Mouse (Mus musculus) forebrain, embryonic 11.5 days (tissue): ENCODE measurements at regions not wholly inside any gene's neighbourhood (a gene's known extent, or its start where the extent isn't known, plus 50 kb on each side); places are given as distances from the start of the nearest gene placed in this dataset.

Experiments
- ATAC-seq: fragments of 200-750 bp; cut with Nextera tagmentation; replicated peaks from 2 replicates; pipeline ENCODE4 v1.8.0; 2017; ENCODE audit warnings: moderate TSS enrichment; ENCODE audit not compliant: low FRiP score
- DNase-seq: peaks from one replicate; pipeline ENCODE4 v3.0.0-alpha.2; 2017; ENCODE audit warnings: low spot score
- H3K27ac ChIP-seq: fragments of 300-500 bp; sonication (generic); 2 replicates; pipeline ENCODE4 v1.5.1; 2014; ENCODE audit warnings: low read depth, low read length
- H3K27me3 ChIP-seq: fragments of 300-500 bp; sonication (generic); 2 replicates; pipeline ENCODE4 v1.6.1; 2014; ENCODE audit warnings: mild to moderate bottlenecking, low read length, mixed read lengths; ENCODE audit not compliant: control insufficient read depth, insufficient read depth
- H3K36me3 ChIP-seq: fragments of 300-500 bp; sonication (generic); 2 replicates; pipeline ENCODE4 v1.6.1; 2014; ENCODE audit warnings: mild to moderate bottlenecking, low read length, moderate library complexity, mixed read lengths; ENCODE audit not compliant: control insufficient read depth, insufficient read depth
- H3K4me1 ChIP-seq: fragments of 300-500 bp; sonication (generic); replicated peaks from 2 replicates; pipeline ENCODE4 v1.6.1; 2014; ENCODE audit warnings: low read length, mixed read lengths; ENCODE audit not compliant: control insufficient read depth, insufficient read depth
- H3K4me2 ChIP-seq: fragments of 300-500 bp; sonication (generic); 2 replicates; pipeline ENCODE4 v1.6.1; 2014; ENCODE audit warnings: low read depth, mild to moderate bottlenecking, low read length, moderate library complexity, mixed read lengths; ENCODE audit not compliant: severe bottlenecking
- H3K4me3 ChIP-seq: fragments of 300-500 bp; sonication (generic); 2 replicates; pipeline ENCODE4 v1.5.1; 2014; ENCODE audit warnings: low read depth, low read length
- H3K9ac ChIP-seq: fragments of 300-500 bp; sonication (generic); 2 replicates; pipeline ENCODE4 v1.6.1; 2014; ENCODE audit warnings: low read length
- H3K9me3 ChIP-seq: fragments of 300-500 bp; sonication (generic); 2 replicates; pipeline ENCODE4 v1.6.1; 2016; ENCODE audit warnings: low read length, mixed read lengths; ENCODE audit not compliant: control insufficient read depth
- WGBS: fragments of 180-500 bp; shearing (Covaris S2); extraction: QIAGEN DNeasy Blood & Tissue Kit; methylation state at CpG from one replicate; pipeline ENCODE4 v1.1.7; 2014; 5-methylcytosine and 5-hydroxymethylcytosine counted together

DNA sequence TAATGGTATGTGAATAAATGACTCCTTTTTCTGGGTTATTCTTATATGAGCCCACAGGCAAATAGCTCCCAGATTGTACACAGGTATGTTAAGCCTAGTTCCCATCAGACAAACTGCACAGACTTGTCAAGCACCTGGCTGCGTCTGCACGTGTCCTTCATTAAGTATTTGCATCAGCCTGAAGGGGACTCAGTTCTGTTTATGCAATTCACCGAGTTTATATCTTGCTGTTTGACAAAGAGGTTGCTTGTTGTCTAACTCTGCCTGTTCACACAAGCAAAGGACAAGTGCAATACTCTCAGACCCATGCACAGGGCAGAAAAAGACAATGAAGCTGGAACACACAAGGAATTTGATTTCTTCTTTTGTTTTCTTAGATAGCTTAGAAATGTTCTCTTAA is 215.2 kb downstream of the Arl4a start:
- 78% methylated on average over 3 of the region's 3 CpGs for WGBS
- H3K4me3 ChIP-seq: no peak overlapping the region
- no peaks in the 10 kb centered on the region for H3K36me3 ChIP-seq
- ATAC-seq (no peak), DNase-seq (no peak)
- H3K9me3 ChIP-seq: no peaks in the 10 kb centered on the region
- H3K9ac ChIP-seq: no peak overlapping the region
- no peaks in the 10 kb centered on the region for H3K27me3 ChIP-seq
- H3K4me2 ChIP-seq: no peak overlapping the region
- H3K27ac ChIP-seq: no peak overlapping the region
- no peaks in the 10 kb centered on the region for H3K4me1 ChIP-seq

- no peaks in the 10 kb centered on the region for H3K36me3 ChIP-seq
- H3K4me2 ChIP-seq: no peak overlapping the region
- H3K9me3 ChIP-seq: no peaks in the 10 kb centered on the region
- no peak overlapping the region for H3K4me3 ChIP-seq
- no peak for ATAC-seq
- WGBS: 74% methylated on average over 4 of the region's 4 CpGs
- no peak for DNase-seq
- no peak overlapping the region for H3K9ac ChIP-seq
- no peaks in the 10 kb centered on the region for H3K4me1 ChIP-seq
- no peak overlapping the region for H3K27ac ChIP-seq
- no peaks in the 10 kb centered on the region for H3K27me3 ChIP-seq
These were observed 236.3 kb downstream of the Arl4a start for GRCm38 (mm10) chr12:39801536-39801935.

GRCm38 (mm10) chr12:39797843-39798242 is 240.0 kb downstream of the Arl4a start:
- Histone ChIP-seq H3K27me3 (no peaks in the 10 kb centered on the region), H3K4me3 (no peak overlapping the region), H3K36me3 (no peaks in the 10 kb centered on the region), H3K27ac (no peak overlapping the region), H3K9ac (no peak overlapping the region), H3K4me2 (no peak overlapping the region), H3K4me1 (no peaks in the 10 kb centered on the region), H3K9me3 (no peaks in the 10 kb centered on the region)
- ATAC-seq (no peak), DNase-seq (no peak)
- 95% methylated on average over 2 of the region's 2 CpGs for WGBS

DNA sequence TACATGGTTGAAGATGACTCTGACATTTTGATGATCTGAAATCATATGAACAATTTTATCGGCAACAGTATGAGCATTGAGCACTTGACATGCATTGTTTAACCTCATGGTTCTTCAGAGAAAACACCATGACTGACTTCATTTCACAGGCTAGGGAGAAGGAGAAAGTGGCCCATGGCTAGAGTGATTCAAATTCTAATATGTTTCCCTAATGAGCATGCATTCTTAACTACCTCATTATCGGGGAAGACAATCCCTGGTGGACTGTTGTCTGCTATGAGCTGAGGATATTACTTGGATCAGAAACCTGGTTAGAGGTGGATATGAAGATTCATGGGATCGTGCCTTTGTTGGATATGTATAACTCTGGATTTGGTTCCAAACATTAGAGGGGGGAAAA is 240.9 kb downstream of the Arl4a start:
- Histone ChIP-seq H3K4me2 (no peak overlapping the region), H3K27me3 (no peaks in the 10 kb centered on the region), H3K27ac (no peak overlapping the region), H3K9ac (no peak overlapping the region), H3K4me1 (no peaks in the 10 kb centered on the region), H3K4me3 (no peak overlapping the region), H3K9me3 (no peaks in the 10 kb centered on the region), H3K36me3 (no peaks in the 10 kb centered on the region)
- ATAC-seq: no peak
- DNase-seq: no peak
- 84% methylated on average over 3 of the region's 3 CpGs for WGBS

GRCm38 (mm10) chr12:39785026-39785425 is 252.8 kb downstream of the Arl4a start:
- H3K27me3 ChIP-seq: no peaks in the 10 kb centered on the region
- WGBS: 95% methylated on average over 3 of the region's 3 CpGs
- DNase-seq (no peak), ATAC-seq (no peak)
- no peaks in the 10 kb centered on the region for H3K36me3 ChIP-seq
- H3K9me3 ChIP-seq: no peaks in the 10 kb centered on the region
- no peak overlapping the region for H3K4me3 ChIP-seq
- H3K9ac ChIP-seq: no peak overlapping the region
- no peak overlapping the region for H3K4me2 ChIP-seq
- H3K27ac ChIP-seq: no peak overlapping the region
- no peaks in the 10 kb centered on the region for H3K4me1 ChIP-seq

DNA sequence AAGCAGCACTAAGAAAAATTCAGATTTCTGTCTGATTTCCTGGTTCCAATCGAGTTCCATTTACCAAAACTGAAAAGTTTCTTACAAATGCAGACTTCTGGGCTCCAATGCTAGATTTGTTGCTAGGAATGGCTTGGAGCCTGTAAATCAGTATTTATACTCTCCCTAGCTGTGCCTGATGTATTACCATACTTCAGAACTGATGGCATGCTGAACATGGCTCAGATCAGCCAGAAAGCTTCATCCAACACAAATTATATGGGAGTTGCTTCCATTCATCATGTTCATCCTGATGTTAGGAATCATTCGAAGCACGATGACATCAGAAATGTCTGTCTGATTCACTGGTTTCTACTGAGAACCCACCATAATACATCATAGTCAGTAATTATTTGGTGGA is 253.3 kb downstream of the Arl4a start:
- 93% methylated on average over 3 of the region's 3 CpGs for WGBS

GRCm38 (mm10) chr12:39776173-39776572 is 261.7 kb downstream of the Arl4a start:
- Histone ChIP-seq H3K4me1 (no peaks in the 10 kb centered on the region), H3K27ac (no peak overlapping the region), H3K9ac (no peak overlapping the region), H3K9me3 (no peaks in the 10 kb centered on the region), H3K4me2 (no peak overlapping the region), H3K27me3 (no peaks in the 10 kb centered on the region), H3K36me3 (no peaks in the 10 kb centered on the region), H3K4me3 (no peak overlapping the region)
- WGBS: 88% methylated on average over 3 of the region's 3 CpGs
- ATAC-seq: no peak
- DNase-seq: no peak

More for the DNA sequence above, 253.3 kb downstream of the Arl4a start:
- Histone ChIP-seq H3K4me1 (no peaks in the 10 kb centered on the region), H3K4me2 (no peak overlapping the region), H3K9me3 (no peaks in the 10 kb centered on the region), H3K9ac (no peak overlapping the region), H3K36me3 (no peaks in the 10 kb centered on the region), H3K27ac (no peak overlapping the region), H3K27me3 (no peaks in the 10 kb centered on the region), H3K4me3 (no peak overlapping the region)
- DNase-seq (no peak), ATAC-seq (no peak)

DNA sequence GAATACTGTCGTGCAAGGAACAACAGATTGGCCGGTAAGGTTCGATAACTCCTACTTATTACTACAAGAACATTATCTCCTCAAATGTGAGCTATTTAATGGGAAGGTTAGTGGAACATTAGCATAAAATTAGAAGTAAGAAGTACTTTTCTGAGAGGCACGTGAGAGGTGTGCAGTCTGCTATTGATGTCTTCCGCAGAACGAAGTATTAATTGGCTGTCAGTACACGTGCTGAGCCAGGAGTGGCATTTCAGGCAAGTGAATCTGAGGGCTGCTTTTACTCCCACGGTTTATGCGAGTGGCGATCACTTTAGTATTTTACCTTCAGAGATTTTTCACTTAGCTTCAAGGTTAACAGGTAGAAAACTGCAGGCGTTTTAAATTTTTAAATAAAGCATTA is 270.8 kb downstream of the Arl4a start:
- Histone ChIP-seq H3K9me3 (no peaks in the 10 kb centered on the region), H3K36me3 (no peaks in the 10 kb centered on the region), H3K27ac (no peak overlapping the region), H3K4me1 (no peaks in the 10 kb centered on the region), H3K4me2 (no peak overlapping the region), H3K9ac (no peak overlapping the region), H3K4me3 (no peak overlapping the region), H3K27me3 (no peaks in the 10 kb centered on the region)
- 90% methylated on average over 11 of the region's 11 CpGs for WGBS
- ATAC-seq (no peak), DNase-seq (no peak)

DNA sequence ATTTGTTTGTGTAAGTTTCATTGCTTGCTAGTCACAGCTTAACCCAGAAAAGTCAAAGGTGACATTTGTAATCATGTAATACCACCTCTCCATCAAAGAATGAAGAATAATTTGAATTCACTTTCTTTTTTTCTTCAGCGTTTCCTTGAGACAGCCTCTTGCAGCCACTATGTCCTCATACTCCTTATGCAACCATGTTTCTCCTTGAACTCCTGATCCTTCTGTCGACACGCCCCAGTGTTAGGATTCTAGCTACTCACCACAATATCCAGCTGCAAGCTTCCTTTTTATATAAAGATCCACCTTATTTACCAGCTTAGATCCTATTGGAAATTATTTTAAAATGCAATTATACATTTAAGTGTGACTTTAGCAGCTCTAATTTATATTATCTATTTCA is 274.3 kb downstream of the Arl4a start:
- Histone ChIP-seq H3K9me3 (no peaks in the 10 kb centered on the region), H3K4me2 (no peak overlapping the region), H3K4me3 (no peak overlapping the region), H3K27ac (no peak overlapping the region), H3K27me3 (no peaks in the 10 kb centered on the region), H3K4me1 (no peaks in the 10 kb centered on the region), H3K36me3 (no peaks in the 10 kb centered on the region), H3K9ac (no peak overlapping the region)
- DNase-seq (no peak), ATAC-seq (no peak)
- 85% methylated on average over 3 of the region's 3 CpGs for WGBS
